Mouse (Mus musculus): ENCODE data around the gene Trp53tg5.

GRCm38 (mm10) chr2:164465161-164465560 lies 8.4 kb downstream of the Trp53tg5 start:
- TF ChIP-seq POLR2A (IDR thresholded peaks at IDR 0.05; ENCODE audit: low read depth, low read length) (no peak), CTCF (IDR thresholded peaks at IDR 0.05; ENCODE audit: extremely low read depth, insufficient read depth, insufficient read length, insufficient replicate concordance) (no peak)

All from spleen, adult 2 months (tissue).